Mouse (Mus musculus): ENCODE results near the gene Olfr374. TPM values are rescaled to one million over a fixed set of nuclear protein-coding genes. Genes with fewer than 3 reads are reported as not detected.

The Olfr374 gene
- total RNA-seq, 2 experiments from 2014 or later: 0.04 TPM; not detected in 1

DNA sequence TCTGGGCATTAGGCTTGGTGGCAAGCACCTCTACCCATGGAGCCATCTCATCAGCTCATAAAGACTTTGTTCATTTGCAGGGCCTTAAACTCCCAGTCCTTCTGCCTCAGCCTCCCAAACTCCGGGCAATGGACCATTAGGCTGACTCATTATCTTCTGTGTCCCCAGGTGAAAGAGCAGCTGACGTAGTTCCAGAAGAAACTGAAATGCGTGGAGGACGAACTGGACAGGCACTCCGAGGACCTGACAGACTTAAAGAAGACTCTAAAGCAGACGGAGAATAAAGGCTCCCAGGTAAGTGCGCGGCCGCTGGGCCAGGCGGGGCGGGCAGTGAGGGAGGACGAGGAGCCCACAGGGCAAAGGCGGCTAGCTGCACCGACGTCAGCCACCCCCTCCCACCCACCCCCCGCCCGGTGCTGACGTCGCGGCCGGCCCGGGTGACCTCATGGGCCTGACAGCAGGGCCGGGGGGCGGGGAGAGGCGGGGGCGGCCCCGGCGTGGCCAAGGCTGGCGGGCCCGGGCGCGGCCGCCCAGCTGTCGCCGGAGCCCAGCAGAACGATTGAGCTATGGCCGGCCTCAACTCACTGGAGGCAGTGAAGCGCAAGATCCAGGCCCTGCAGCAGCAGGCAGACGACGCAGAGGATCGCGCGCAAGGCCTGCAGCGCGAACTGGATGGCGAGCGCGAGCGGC lies 28.1 kb downstream of the Olfr374 start, which contains the start of gene Tpm4:
Gene Tpm4, plus strand, starts transcription at position 220 of the 690 bp plus-strand sequence.
- intact Hi-C loops (cut with DNase I): no loop called here
- peak; percentile 78 for DNase-seq

GRCm38 (mm10) chr8:72135446-72136301 lies 28.8 kb downstream of the Olfr374 start:
- intact Hi-C loops (cut with DNase I): no loop called here
- peak; percentile 61 for DNase-seq

GRCm38 (mm10) chr8:72136302-72136978 lies 29.6 kb downstream of the Olfr374 start:
- intact Hi-C loops (cut with DNase I): no loop called here

DNA sequence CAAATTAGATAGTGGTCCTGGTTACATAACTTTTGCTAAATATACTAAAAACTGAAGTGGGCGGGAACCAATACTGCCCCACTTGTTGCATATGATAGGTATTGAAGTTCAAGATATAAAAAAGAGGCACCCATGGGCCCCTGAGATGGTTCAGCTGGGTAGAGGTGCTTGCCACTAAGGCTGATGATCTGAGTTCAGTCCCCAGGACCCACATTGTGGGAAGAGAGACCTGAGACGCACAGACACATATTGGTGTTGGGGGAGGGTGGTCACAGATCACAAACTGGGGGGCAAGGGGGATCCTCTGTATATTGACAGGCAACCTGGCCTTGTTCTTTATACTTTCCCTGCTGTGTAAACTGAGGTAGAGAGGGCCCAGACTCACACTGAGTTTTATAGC lies 30.6 kb downstream of the Olfr374 start:
- intact Hi-C loops (cut with DNase I): no loop called here
- DNase-seq: no peak

More at GRCm38 (mm10) chr8:72136302-72136978, 29.6 kb downstream of the Olfr374 start:
- peak; percentile 37 for DNase-seq

DNA sequence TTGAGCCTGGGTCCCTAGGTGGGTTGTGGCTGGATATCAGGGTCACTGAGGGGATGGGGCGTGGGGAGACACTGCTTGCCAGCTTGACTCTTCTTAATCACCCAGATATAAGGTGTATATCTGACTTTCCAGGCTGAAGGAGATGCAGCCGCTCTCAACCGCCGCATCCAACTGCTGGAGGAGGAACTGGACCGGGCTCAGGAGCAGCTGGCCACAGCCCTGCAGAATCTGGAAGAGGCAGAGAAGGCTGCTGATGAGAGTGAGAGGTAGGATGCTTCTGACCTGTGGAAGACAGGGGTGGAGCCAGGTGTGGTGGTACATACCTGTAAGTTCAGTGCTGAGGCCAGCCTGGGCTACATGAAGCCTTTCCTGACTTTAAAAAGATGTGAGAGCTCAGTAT lies 31.6 kb downstream of the Olfr374 start:
- intact Hi-C loops (cut with DNase I): no loop called here

DNA sequence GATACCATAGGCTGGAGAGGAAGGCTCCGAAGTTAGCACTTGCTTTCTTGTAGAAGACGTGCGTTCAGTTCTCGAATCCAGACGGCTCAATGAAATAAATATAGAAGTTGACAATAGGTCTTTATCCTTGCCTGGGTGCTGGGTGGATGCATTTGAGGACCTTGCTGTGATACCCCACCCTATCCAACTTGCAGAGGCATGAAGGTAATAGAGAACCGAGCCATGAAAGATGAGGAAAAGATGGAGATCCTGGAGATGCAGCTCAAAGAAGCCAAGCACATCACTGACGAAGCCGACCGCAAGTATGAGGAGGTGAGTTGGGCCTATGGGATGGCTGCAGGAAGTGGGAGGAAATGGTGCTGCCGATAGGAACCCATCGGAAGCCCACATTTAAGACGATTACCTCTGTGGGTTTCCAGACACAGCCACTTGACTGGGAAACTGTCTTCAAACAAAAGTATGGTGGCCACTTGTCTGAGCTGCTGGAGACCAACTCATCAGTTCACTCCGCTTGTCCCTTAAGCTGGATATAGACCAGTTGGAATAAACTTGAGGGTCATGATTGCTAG lies 36.5 kb downstream of the Olfr374 start:
- no peak for DNase-seq
- intact Hi-C loops (cut with DNase I): no loop called here

More for the DNA sequence above, 31.6 kb downstream of the Olfr374 start:
- DNase-seq: no peak

DNA sequence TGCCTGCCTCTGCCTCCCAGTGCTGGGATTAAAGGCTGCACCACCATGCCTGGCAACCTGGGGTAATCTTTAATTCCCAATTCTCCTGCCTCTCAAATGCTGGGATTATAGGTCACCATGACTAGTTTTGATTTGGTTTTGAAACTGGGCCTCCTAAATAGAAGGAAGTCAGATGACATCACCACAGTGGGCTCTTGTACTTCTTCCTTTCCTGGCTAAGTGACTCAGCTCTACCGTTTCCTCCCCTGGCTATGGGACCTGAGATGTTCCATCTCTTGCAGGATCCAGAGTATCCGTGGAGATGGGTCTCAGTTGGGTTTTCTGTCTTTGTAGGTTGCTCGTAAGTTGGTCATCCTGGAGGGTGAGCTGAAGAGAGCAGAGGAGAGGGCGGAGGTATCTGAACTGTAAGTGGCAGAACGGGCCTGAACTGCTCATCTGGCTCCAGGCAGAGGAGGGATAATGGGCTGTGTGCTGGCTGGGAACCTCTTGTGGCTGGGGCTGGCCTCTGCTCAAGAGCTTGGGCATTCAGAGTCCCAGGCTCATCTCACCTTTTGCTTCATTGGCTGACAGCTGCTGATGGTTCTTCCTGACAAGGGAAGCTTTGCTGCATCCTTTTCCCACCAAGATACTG lies 37.6 kb downstream of the Olfr374 start:
- no peak for DNase-seq
- intact Hi-C loops (cut with DNase I): no loop called here

GRCm38 (mm10) chr8:72145511-72145910 lies 38.7 kb downstream of the Olfr374 start:
- DNase-seq: no peak
- intact Hi-C loops (cut with DNase I): no loop called here

DNA sequence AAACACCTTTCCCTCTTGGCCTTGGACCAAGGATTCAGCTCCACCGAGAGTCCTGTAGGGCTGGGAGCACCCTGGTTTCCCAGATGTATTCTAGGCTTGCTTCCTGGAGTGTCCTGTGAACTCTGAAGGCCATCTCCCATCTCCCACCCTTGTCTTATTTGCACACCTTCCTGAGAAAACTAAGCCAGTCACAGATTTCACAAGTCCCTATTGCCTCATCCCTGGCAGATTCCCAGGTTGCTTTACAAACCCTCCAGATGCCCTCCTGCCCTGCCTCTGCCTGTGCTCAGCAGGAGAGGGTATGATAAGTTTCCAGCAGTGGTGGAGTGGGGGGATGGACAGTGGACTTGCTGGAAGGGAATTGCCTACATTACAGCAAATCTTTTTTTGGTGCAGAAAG lies 39.2 kb downstream of the Olfr374 start:
- DNase-seq: no peak
- intact Hi-C loops (cut with DNase I): no loop called here

DNA sequence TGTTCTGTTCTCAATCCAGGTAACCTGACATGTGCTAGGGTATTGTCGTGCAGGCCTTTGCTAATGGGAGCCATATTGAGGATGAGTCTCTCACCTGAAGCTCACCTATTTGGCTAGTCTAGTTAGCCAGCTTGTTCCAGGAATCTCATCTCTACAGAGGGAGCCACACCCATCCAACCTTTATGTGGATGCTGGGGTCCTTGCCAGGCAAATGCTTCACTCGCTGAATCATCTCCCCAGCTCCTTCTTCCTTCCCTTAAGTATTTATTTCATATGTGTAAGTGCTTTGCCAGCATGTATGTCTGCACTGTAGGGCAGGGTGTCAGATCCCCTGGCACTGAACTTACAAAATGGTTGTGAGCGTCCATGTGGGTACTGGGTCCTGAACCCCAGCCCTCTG lies 39.7 kb downstream of the Olfr374 start:
- no peak for DNase-seq
- intact Hi-C loops (cut with DNase I): no loop called here

- intact Hi-C loops (cut with DNase I): no loop called here
- no peak for DNase-seq
Measured at GRCm38 (mm10) chr8:72147266-72147665, 40.4 kb downstream of the Olfr374 start.

GRCm38 (mm10) chr8:72149056-72149455 lies 42.2 kb downstream of the Olfr374 start:
- DNase-seq: no peak
- intact Hi-C loops (cut with DNase I): no loop called here

GRCm38 (mm10) chr8:72151418-72152078 lies 44.7 kb downstream of the Olfr374 start:
- intact Hi-C loops (cut with DNase I): no loop called here
- no peak for DNase-seq

DNA sequence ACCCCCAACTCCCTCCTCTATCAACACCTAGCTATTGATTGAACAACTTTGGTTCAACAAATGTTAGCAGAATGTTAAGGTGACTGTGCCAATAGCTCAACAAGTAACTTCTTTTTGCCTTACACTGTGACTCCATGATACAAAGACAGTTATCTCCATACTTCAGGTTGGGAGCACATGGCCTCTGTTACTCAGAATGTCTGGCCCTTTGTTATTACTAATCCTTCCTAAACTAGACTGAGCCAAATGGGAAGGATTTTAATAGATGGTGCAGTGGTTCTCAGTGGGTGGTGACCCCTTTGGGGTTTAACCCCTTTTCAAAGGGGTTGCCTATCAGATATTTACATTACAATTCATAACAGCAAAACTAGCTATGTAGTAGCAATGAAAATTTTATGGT lies 46.5 kb downstream of the Olfr374 start:
- intact Hi-C loops (cut with DNase I): no loop called here
- no peak for DNase-seq

DNA sequence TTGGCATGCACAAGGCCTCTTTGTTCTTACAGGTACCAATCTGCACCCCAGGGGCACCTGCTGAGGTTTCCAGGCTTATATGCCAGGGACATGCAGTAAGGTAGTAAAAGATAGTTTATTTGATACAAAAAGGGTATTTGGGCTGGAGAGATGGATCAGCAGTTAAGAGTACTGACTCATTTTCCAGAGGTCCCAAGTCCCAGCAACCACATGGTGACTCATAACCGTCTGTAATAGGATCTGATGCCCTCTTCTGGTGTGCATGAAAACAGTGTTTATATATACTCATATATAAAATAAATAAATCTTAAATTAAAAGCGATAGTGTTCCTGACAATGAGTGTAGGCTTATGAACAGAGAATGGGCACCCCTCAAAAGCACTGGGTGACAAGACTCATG lies 51.3 kb downstream of the Olfr374 start:
- intact Hi-C loops (cut with DNase I): no loop called here
- no peak for DNase-seq

DNA sequence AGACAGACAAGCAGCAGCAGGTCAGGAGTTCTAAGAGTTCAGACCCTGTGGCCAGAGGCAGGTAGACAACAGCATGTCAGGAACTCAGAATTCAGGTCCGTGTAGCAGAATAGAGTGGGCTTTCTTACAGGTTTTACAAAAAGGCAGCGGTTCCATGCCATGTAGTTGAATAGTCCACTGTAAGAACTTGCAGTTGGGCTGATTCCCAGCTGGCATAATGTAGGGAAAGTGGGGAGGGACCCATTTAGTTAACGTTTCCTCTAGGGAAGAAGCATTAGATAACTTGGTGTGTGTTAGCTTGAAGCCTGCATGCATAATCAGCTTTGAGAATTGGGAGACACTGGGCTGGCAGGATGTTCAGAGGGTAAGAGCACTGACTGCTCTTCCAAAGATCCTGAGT lies 51.9 kb downstream of the Olfr374 start:
- no peak for DNase-seq

GRCm38 (mm10) chr8:72160007-72160406 lies 53.2 kb downstream of the Olfr374 start:
- DNase-seq: no peak
- intact Hi-C loops (cut with DNase I): no loop called here

More for the DNA sequence above, 51.9 kb downstream of the Olfr374 start:
- intact Hi-C loops (cut with DNase I): no loop called here

- intact Hi-C loops (cut with DNase I): no loop called here
- peak; percentile 100 for DNase-seq
Measured at GRCm38 (mm10) chr8:72160707-72161697, 54.2 kb downstream of the Olfr374 start, which contains the start of gene Rab8a. TSS of gene Rab8a (plus strand) at chr8:72161200.

DNA sequence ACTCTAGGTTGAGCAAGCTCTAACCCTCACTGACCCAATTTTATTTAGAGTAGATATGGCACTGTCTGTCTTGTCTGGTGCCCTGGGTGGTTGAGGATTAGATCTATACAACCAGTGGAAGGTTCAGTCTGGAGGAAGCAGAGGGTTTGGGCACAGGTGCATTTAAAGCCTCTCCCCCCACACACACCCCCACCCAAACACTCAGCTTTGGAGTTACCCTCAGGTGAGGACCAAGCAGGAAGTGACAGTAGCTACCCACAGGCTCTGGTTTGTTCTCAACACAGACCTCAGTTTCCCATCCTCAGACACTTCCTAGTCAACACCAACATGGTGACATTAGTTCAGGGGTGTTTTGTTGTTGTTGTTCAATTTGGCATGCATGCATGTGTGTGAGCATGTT lies 56.0 kb downstream of the Olfr374 start:
- intact Hi-C loops (cut with DNase I): no loop called here
- DNase-seq: no peak
